Mouse (Mus musculus) ES-Bruce4 (cell line): ENCODE results near the gene BC004004. TPM values are rescaled to one million over a fixed set of nuclear protein-coding genes. Genes with fewer than 3 reads are reported as not detected.

Experiments
- H3K27ac ChIP-seq: 2 replicates; pipeline ENCODE4 v1.5.1; 2012; ENCODE audit warnings: low read length, inconsistent platforms; ENCODE audit not compliant: insufficient read depth
- H3K27me3 ChIP-seq: 2 replicates; pipeline ENCODE4 v1.6.1; 2012; ENCODE audit warnings: mild to moderate bottlenecking, low read length, inconsistent platforms; ENCODE audit not compliant: control insufficient read depth, poor library complexity, insufficient read depth, severe bottlenecking
- H3K36me3 ChIP-seq: 2 replicates; pipeline ENCODE4 v1.6.1; 2012; ENCODE audit warnings: inconsistent platforms, mild to moderate bottlenecking, low read length, moderate library complexity; ENCODE audit not compliant: control insufficient read depth, poor library complexity, insufficient read depth, severe bottlenecking
- H3K4me1 ChIP-seq: one replicate; pipeline ENCODE4 v1.8.1; 2011; ENCODE audit warnings: low read length; ENCODE audit not compliant: control insufficient read depth, insufficient read depth
- H3K4me3 ChIP-seq: 2 replicates; pipeline ENCODE4 v1.5.1; 2011; ENCODE audit warnings: low read depth, mild to moderate bottlenecking, low read length
- H3K9ac ChIP-seq: 2 replicates; pipeline ENCODE4 v1.6.1; 2012; ENCODE audit warnings: low read depth, mild to moderate bottlenecking, inconsistent platforms; ENCODE audit not compliant: poor library complexity, severe bottlenecking
- H3K9me3 ChIP-seq: replicated peaks from 2 replicates; pipeline ENCODE4 v1.6.1; 2012; ENCODE audit warnings: mild to moderate bottlenecking, low read length, inconsistent platforms; ENCODE audit not compliant: control insufficient read depth, poor library complexity, insufficient read depth, severe bottlenecking
- CTCF ChIP-seq: IDR thresholded peaks from one replicate; pipeline ENCODE4 v1.8.1; 2011; ENCODE audit warnings: low read depth, low read length
- EP300 ChIP-seq: IDR thresholded peaks from 2 replicates; pipeline ENCODE4 v1.6.1; 2011; ENCODE audit warnings: low read depth, low read length; ENCODE audit not compliant: insufficient read depth
- POLR2A ChIP-seq: IDR thresholded peaks from one replicate; pipeline ENCODE4 v1.8.1; 2011; ENCODE audit warnings: low read length; ENCODE audit not compliant: insufficient read depth
- polyA plus RNA-seq: library from polyadenylated mRNA; stranded (reverse); fragments of >200 nt; gene quantifications from 2 replicates; pipeline ENCODE4 v1.2.4, GENCODE M21; 2011; ENCODE audit warnings: low read depth; ENCODE audit not compliant: missing spikeins, insufficient read depth, insufficient read length

BC004004 gene
- polyA plus RNA-seq, 1 experiment, result 54.0 TPM

GRCm38 (mm10) chr17:29297321-29297720, 28.7 kb downstream of the BC004004 start:
- Histone ChIP-seq H3K27ac (no peak overlapping the region), H3K4me1 (no peaks in the 10 kb centered on the region), H3K4me3 (no peak overlapping the region), H3K9ac (no peak overlapping the region), H3K36me3 (no peaks in the 10 kb centered on the region), H3K9me3 (no peaks in the 10 kb centered on the region), H3K27me3 (no peaks in the 10 kb centered on the region)
- TF ChIP-seq POLR2A (no peak), EP300 (no peak)

- Histone ChIP-seq H3K36me3 (no peaks in the 10 kb centered on the region), H3K4me1 (no peaks in the 10 kb centered on the region), H3K9ac (no peak overlapping the region), H3K9me3 (no peaks in the 10 kb centered on the region), H3K4me3 (no peak overlapping the region), H3K27me3 (no peaks in the 10 kb centered on the region), H3K27ac (no peak overlapping the region)
- TF ChIP-seq EP300 (no peak), POLR2A (no peak), CTCF (no peak)
Measured at GRCm38 (mm10) chr17:29297813-29298212, 29.2 kb downstream of the BC004004 start.

- H3K9ac ChIP-seq, result no peak overlapping the region
- H3K27ac ChIP-seq, result no peak overlapping the region
- H3K27me3 ChIP-seq, result no peaks in the 10 kb centered on the region
- TF ChIP-seq CTCF (no peak), EP300 (no peak), POLR2A (no peak)
- H3K4me3 ChIP-seq, result no peak overlapping the region
- no peaks in the 10 kb centered on the region for H3K36me3 ChIP-seq
- H3K4me1 ChIP-seq, result no peaks in the 10 kb centered on the region
- no peaks in the 10 kb centered on the region for H3K9me3 ChIP-seq
Measured at GRCm38 (mm10) chr17:29299282-29299681, 30.7 kb downstream of the BC004004 start.

- TF ChIP-seq EP300 (no peak), CTCF (no peak), POLR2A (no peak)
- Histone ChIP-seq H3K27me3 (no peaks in the 10 kb centered on the region), H3K9ac (no peak overlapping the region), H3K9me3 (no peaks in the 10 kb centered on the region), H3K4me1 (no peaks in the 10 kb centered on the region), H3K27ac (no peak overlapping the region), H3K36me3 (no peaks in the 10 kb centered on the region), H3K4me3 (no peak overlapping the region)
Measured at GRCm38 (mm10) chr17:29300926-29301325, 32.3 kb downstream of the BC004004 start.

- TF ChIP-seq CTCF, result no peak
- TF ChIP-seq POLR2A, result no peak
- TF ChIP-seq EP300, result no peak
- no peaks in the 10 kb centered on the region for H3K9me3 ChIP-seq
- H3K4me1 ChIP-seq, result no peaks in the 10 kb centered on the region
- no peaks in the 10 kb centered on the region for H3K36me3 ChIP-seq
- H3K4me3 ChIP-seq, result no peak overlapping the region
- no peaks in the 10 kb centered on the region for H3K27me3 ChIP-seq
- H3K27ac ChIP-seq, result no peak overlapping the region
- no peak overlapping the region for H3K9ac ChIP-seq
Measured at GRCm38 (mm10) chr17:29301421-29301820, 32.8 kb downstream of the BC004004 start.

- TF ChIP-seq POLR2A (no peak), CTCF (no peak), EP300 (no peak)
- Histone ChIP-seq H3K27ac (no peak overlapping the region), H3K36me3 (no peaks in the 10 kb centered on the region), H3K9me3 (no peaks in the 10 kb centered on the region), H3K4me1 (no peaks in the 10 kb centered on the region), H3K9ac (no peak overlapping the region), H3K4me3 (no peak overlapping the region), H3K27me3 (no peaks in the 10 kb centered on the region)
Measured at GRCm38 (mm10) chr17:29302149-29302548, 33.6 kb downstream of the BC004004 start.
